Mouse (Mus musculus) liver, adult 2 months (tissue): ENCODE data around the gene Plcl2. TPM values are rescaled to one million over a fixed set of nuclear protein-coding genes. Genes with fewer than 3 reads are reported as not detected.

Experiments
- DNase-seq: peaks from one replicate; pipeline ENCODE4 v3.0.0-alpha.2; 2011; ENCODE audit warnings: low read depth, low spot score; ENCODE audit errors: extremely low read depth
- H3K27ac ChIP-seq: fragments of 200-500 bp; replicated peaks from 2 replicates; pipeline ENCODE4 v1.5.1; 2012; ENCODE audit warnings: low read depth, mild to moderate bottlenecking, control low read depth, inconsistent platforms, low read length; ENCODE audit not compliant: insufficient read depth
- H3K27me3 ChIP-seq: fragments of 200-500 bp; 2 replicates; pipeline ENCODE4 v1.6.1; 2012; ENCODE audit warnings: mild to moderate bottlenecking, moderate library complexity, low read length, inconsistent platforms; ENCODE audit not compliant: control insufficient read depth, insufficient read depth
- H3K36me3 ChIP-seq: fragments of 200-500 bp; 2 replicates; pipeline ENCODE4 v1.6.1; 2012; ENCODE audit warnings: low read length, inconsistent platforms; ENCODE audit not compliant: control insufficient read depth, insufficient read depth
- H3K4me1 ChIP-seq: fragments of 200-500 bp; 2 replicates; pipeline ENCODE4 v1.6.1; 2011; ENCODE audit warnings: low read length; ENCODE audit not compliant: control insufficient read depth, insufficient read depth
- H3K4me3 ChIP-seq: fragments of 200-500 bp; 2 replicates; pipeline ENCODE4 v1.5.1; 2011; ENCODE audit warnings: low read depth, mild to moderate bottlenecking, control low read depth, low read length, moderate library complexity; ENCODE audit not compliant: insufficient read depth
- H3K79me2 ChIP-seq: fragments of 200-500 bp; 2 replicates; pipeline ENCODE4 v1.6.1; 2012; ENCODE audit warnings: inconsistent platforms, mild to moderate bottlenecking, low read length, moderate library complexity; ENCODE audit not compliant: control insufficient read depth, insufficient read depth
- H3K9ac ChIP-seq: fragments of 200-500 bp; 2 replicates; pipeline ENCODE4 v1.6.1; 2012; ENCODE audit warnings: low read depth, mild to moderate bottlenecking, control low read depth, inconsistent platforms, low read length
- CTCF ChIP-seq: fragments of 200-500 bp; IDR thresholded peaks from 2 replicates; pipeline ENCODE4 v1.5.1; 2011; ENCODE audit warnings: low read depth, low read length, control low read depth
- POLR2A ChIP-seq: fragments of 200-500 bp; IDR thresholded peaks from 2 replicates; pipeline ENCODE4 v1.6.1; 2011; ENCODE audit warnings: low read length, control low read depth; ENCODE audit not compliant: insufficient read depth; ENCODE audit errors: extremely low read depth
- WGBS: fragments of 180-500 bp; shearing (Covaris S2); methylation state at CpG from one replicate; pipeline ENCODE4 v1.1.7; 2018; 5-methylcytosine and 5-hydroxymethylcytosine counted together
- polyA plus RNA-seq: library from polyadenylated mRNA; depleted of rRNA; stranded (reverse); fragments of >200 nt; gene quantifications from 2 replicates; pipeline ENCODE4 v1.2.3, GENCODE M21; 2012
- total RNA-seq: library from RNA; depleted of rRNA; stranded (reverse); fragments of >200 nt; gene quantifications from 2 replicates; pipeline ENCODE4 v1.2.3, GENCODE M21; 2014

Plcl2 gene
- total and polyA plus RNA-seq, 2 experiments, result 4.2 to 12.4 TPM

DNA sequence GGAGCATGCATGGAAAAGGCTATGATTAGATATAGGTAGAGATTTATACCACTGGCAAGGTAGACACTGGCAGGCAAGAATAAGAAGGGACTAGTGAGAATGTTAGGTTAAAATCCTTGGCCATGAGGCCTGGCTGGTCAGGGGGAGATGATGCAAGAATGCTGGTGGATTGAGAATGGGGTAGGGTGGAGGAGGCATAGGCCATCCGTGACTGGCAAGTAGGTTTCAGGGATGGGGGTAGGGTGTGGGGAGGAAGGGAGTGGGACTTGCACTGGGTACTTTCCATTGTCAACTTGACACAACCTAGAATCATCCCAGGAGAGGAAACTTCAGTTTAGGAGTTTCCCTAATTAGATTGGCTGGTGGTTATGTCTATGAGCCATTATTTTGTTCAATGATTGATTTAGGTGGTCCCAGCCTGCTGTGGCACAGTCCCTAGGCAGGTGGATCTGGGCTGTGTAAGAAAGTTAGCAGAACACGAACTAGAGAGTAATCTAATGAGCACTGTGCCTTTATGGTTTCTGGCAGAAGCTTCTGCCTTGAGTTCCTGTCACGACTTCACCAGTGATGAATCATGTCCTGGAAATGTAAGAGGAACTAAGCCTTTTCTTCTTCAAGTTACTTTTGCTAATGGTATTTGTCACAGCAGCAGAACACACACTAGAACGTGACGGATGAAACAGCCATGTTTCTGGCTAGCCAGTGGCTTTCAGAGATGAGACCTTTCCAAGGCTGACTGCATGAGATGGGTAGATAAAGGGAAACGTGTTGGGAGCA lies 4.9 kb upstream of the Plcl2 start:
- Histone ChIP-seq H3K79me2 (no peaks in the 10 kb centered on the region), H3K4me3 (no peak overlapping the region), H3K4me1 (peaks cover 4% of the 10 kb centered on the region; the same call in 1 of the 2 replicates), H3K9ac (no peak overlapping the region), H3K27me3 (no peaks in the 10 kb centered on the region), H3K27ac (no peak overlapping the region), H3K36me3 (no peaks in the 10 kb centered on the region)
- TF ChIP-seq CTCF, result no peak
- TF ChIP-seq POLR2A, result no peak
- 76% methylated on average over 6 of the region's 6 CpGs for WGBS
- DNase-seq, result no peak

GRCm38 (mm10) chr17:50505910-50506634 lies 3.1 kb upstream of the Plcl2 start:
- Histone ChIP-seq H3K27ac (no peak overlapping the region), H3K27me3 (no peaks in the 10 kb centered on the region), H3K79me2 (peaks cover 4% of the 10 kb centered on the region; the same call in 1 of the 2 replicates), H3K9ac (no peak overlapping the region), H3K4me3 (no peak overlapping the region), H3K36me3 (no peaks in the 10 kb centered on the region), H3K4me1 (peaks cover 12% of the 10 kb centered on the region)
- 86% methylated on average over 10 of the region's 10 CpGs for WGBS
- TF ChIP-seq POLR2A, result no peak
- no peak for TF ChIP-seq CTCF
- DNase-seq, result no peak

DNA sequence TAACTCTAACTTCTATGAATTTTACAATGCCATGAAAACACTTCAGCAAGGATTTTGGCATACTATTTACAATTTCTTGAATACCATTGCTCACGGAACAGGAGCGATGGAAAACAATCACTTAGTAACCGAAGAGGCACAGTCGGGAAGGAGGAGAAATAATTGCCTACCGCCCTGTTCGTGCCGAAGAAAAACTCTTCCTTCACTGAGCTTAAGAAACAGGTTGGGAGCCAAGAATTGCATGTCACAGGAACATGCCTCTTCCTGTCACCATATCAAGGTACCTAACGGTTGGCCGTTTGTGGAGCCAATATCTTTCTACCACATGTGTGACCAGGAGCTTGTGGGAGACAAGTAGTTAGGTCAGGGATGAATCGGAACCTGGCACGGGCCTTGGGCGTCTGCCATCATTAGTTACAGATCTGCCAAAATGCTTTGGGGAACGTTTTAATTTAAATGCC lies 2.3 kb upstream of the Plcl2 start:
- Histone ChIP-seq H3K79me2 (peaks cover 4% of the 10 kb centered on the region; the same call in 1 of the 2 replicates), H3K4me3 (no peak overlapping the region), H3K4me1 (peaks cover 12% of the 10 kb centered on the region), H3K27ac (no peak overlapping the region), H3K27me3 (no peaks in the 10 kb centered on the region), H3K36me3 (no peaks in the 10 kb centered on the region), H3K9ac (no peak overlapping the region)
- TF ChIP-seq POLR2A (no peak), CTCF (no peak)
- 72% methylated on average over 13 of the region's 13 CpGs for WGBS
- DNase-seq, result no peak

DNA sequence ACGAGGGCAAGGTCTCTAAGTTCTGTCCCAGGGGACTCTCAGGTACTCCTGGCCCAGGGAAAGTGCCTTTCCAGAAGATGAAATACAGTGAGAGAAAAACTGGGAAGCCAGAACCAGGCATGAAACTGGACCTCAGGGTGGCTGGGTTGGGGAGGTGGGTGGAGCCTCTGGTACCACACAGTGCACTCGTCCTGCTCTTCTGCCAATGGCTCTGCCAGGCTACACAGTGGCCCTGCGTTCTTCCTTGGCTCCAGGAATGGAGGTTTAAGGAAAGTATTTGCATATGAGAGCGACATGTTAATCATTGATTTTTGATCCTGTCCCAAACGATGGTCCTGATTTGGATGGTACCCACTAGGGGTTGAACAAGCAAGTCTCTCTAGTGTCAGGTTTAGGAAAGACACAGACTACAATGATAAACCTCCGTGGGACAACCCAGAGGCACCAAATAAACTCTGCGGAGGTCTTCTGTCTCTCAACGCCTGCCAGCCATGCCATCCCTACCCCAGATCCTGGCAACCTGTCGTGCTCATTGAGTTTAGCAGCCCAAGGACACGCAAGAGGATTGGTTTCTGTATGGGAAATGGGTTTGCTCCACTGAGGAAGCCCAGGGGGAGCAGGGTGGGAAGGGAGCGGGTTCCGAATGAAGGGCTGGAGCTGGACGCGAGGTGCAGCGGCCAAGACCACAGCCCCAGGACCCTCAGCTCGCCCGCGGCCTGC lies 988 bp upstream of the Plcl2 start:
- Histone ChIP-seq H3K36me3 (no peaks in the 10 kb centered on the region), H3K4me1 (peaks cover 12% of the 10 kb centered on the region), H3K27me3 (no peaks in the 10 kb centered on the region), H3K4me3 (peak overlapping the region; percentile 79), H3K79me2 (peaks cover 7% of the 10 kb centered on the region), H3K9ac (peak overlapping the region; percentile 83), H3K27ac (peak overlapping the region; percentile 13; the same call in 1 of the 2 replicates)
- DNase-seq, result peak; percentile 74
- WGBS, result 16% methylated on average over 18 of the region's 18 CpGs
- no peak for TF ChIP-seq CTCF
- TF ChIP-seq POLR2A, result no peak

DNA sequence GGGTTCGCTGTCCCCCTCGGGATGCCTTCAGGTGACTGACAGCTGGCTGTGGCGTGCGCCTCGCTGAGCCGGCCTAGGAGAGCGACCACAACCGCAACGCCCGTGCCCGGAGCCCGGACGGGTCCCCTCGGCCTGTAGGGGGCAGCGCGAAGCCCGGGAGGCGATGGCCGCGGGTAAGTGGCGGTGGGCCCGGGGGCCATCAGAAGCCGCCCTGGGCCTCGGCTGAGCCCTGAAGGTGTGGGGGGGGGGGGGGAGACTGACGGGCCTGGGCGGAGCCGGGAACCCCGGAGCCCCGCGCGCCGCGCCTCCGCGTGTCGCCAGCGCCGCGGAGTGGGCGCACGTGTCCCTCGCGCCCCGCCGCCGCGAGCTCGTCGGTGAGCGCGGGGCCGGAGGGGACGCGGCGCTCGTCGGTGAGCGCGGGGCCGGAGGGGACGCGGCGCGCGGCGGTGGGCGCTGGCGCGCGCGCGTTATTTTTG lies 390 bp upstream of the Plcl2 start:
- Histone ChIP-seq H3K4me1 (peaks cover 12% of the 10 kb centered on the region), H3K79me2 (peaks cover 12% of the 10 kb centered on the region), H3K27ac (peak overlapping the region; percentile 54), H3K27me3 (no peaks in the 10 kb centered on the region), H3K36me3 (no peaks in the 10 kb centered on the region), H3K4me3 (peak overlapping the region; percentile 79), H3K9ac (peak overlapping the region; percentile 83)
- WGBS, result 9% methylated on average over 70 of the region's 72 CpGs
- TF ChIP-seq CTCF (peak; percentile 61), POLR2A (no peak)
- no peak for DNase-seq
